Mouse (Mus musculus): Measurements from ENCODE around the gene Ssu2.

Gene Ssu2

DNA sequence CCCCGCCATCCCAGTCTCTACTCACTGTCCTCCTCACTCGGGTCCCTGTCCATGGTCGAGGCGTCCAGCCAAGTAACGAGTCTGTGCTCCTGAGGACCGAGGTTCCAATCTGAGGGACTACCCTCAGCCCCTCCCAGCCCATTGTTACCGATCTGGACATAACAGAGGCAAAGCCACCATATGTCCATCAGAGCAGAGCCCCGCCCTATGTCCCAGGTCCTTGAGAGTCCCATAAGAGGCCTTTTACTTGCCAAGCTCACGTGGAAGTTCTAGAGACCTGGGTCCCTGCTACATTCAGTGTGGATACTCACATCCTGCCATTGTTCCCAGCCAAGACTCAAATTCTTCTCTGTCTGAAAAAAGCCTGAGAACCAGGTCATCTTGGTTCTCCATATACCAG, at the start of gene Ssu2:
Gene Ssu2, minus strand, starts transcription at position 77 of the 400 bp plus-strand sequence.
- no peak for DNase-seq (ENCODE audit: low read depth, low spot score)

DNA sequence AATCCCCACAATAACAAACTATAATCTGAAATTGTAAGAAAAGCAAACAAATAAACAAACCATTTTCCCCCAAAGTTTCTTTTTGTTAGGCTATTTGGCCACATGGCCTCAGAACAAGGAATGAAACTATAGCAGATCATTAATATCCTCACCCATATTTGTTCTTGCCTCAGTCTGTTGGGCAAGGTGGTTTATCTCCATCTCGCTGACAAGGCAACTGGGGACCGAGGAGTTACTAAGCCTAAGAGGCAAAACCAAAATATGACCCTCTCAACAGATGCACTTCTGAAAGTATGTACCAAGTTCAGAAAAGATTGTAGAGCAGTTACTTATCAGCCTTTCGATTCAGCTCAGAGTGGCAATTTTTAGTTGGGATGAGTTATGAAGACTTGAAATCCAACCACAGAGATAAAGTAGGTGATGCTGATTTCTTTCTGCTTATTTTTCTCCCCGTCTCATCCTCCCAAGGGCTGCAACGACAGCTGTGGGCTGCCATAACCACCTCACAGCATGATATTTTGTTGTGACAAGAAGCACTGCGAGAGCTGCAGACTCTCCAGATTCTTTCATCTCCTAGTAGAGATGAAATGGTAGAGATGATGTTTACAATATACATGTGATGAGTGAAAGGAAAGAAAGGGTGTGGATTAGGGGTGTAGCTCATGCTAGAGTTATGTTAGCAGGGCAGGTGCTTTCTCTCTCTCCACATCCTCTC, 38.4 kb upstream of the Ssu2 start:
- no peak for DNase-seq (ENCODE audit: low read depth, low spot score)

DNA sequence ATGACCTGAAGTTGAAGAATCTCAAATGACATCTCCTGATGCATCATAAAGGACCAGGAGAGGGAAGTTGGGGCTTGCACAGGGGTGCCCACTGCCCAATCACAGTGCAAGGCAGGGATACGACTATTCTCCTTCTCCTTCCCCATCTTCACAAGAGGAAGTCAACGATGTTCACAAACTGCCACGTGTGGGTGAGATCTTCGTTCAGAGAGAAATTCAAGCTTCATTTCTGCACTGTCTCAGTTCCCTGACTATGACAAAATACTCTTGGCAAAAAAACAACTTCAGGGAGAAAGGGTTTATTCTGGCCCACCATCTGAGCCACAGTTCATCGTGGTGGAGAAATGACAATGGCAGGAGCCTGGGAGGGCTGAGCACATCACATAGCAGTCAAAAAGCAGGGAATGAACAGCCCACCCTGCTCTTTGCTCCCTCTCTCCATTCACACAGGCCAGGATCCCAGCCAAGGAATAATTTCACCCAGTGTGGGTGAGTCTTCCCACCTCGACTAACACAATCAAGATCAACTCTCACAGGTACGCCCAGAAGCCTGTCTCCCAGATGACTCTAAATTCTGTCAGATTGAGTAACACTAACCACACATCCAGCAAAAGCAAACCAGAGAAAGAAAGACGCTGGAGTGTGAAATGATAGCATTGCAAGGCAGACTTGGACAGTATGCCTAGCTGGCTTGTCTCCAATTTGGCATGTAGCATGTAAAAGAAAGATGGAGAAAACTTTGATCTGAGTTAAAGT, 36.1 kb upstream of the Ssu2 start:
- no peak for DNase-seq (ENCODE audit: low read depth, low spot score)

GRCm38 (mm10) chr6:112420883-112421282, 33.1 kb upstream of the Ssu2 start:
- no peak for DNase-seq (ENCODE audit: low read depth, low spot score)

GRCm38 (mm10) chr6:112419333-112419732, 31.5 kb upstream of the Ssu2 start:
- no peak for DNase-seq (ENCODE audit: low read depth, low spot score)

DNA sequence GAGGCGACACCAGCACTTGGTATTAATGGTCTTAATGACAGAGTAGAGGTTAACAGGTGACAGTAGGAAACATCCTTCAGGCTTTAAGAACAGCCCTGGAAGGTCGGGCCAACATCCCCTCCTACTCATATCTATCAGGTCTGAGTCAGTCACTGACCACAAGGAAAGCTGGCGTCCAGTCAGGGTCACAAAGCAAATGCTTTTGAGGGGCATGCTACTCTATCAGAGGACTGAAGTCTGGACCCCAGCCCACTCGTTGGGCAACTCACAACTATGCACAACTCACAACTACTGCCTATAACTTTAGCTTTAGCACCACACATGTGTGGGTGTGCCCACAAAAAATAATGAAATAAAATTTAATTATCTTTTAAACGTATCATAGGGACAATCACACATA, 16.3 kb upstream of the Ssu2 start:
- no peak for DNase-seq (ENCODE audit: low read depth, low spot score)

- DNase-seq (ENCODE audit: low read depth, low spot score): no peak
Observed at GRCm38 (mm10) chr6:112401953-112402683, 14.3 kb upstream of the Ssu2 start.

GRCm38 (mm10) chr6:112397351-112397750, 9.5 kb upstream of the Ssu2 start:
- no peak for DNase-seq (ENCODE audit: low read depth, low spot score)

GRCm38 (mm10) chr6:112396352-112396751, 8.5 kb upstream of the Ssu2 start:
- DNase-seq (ENCODE audit: low read depth, low spot score): no peak

GRCm38 (mm10) chr6:112388385-112388784, 562 bp upstream of the Ssu2 start:
- DNase-seq (ENCODE audit: low read depth, low spot score): no peak

DNA sequence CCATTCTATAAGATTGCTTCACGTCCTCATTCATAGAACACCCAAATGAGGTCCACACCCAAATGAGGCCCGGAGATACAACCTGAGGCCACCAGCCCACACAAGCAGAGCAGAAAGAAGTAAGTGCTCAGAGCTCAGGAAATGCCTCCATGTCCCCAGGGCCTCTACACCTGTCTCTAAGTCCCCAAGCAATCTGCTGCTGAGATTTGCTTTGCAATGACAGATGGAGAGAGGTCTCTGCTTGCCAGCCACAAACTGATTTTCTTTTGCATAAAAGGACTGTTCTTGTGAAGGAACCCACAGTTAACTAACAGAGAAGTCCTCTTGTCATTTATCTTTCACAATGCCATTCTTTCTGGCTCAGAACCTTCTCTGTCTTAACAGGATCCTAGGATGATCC, 1.6 kb downstream of the Ssu2 start:
- no peak for DNase-seq (ENCODE audit: low read depth, low spot score)

DNA sequence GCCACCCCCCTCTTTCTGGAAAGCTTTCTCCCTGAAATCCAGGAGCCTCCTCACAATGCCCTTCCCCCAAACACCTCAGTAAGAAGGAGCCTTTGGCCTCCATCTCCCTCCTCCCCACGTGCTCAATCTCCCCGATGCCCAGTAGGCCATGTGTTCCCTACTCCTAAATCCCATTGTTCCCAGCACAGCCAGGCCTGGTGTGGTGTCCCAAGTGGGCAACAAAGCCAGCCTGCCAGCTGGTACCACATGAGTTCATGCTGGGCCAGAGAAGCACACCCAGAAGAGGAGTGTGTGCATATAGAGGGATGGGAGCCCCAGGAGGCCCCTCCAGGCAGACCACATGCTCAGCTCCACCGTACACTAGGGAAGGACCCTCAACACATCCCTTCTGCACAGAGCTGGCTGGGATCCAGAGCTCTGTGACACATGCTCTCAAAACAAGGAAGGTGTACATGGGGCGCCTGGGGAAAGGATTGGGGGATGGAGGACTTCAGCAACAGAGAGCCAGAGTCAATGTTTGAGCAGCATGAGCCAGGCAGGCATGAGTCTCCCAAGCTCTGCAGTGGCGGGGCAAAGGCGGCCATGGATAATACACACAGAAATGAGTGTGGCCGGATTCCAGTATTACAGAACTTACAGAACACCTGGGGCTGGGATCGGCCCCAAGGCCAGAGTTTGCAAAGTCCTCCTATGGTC, 4.7 kb downstream of the Ssu2 start:
- DNase-seq (ENCODE audit: low read depth, low spot score): no peak

- no peak for DNase-seq (ENCODE audit: low read depth, low spot score)
Observed at GRCm38 (mm10) chr6:112379054-112379453, 8.8 kb downstream of the Ssu2 start.

DNA sequence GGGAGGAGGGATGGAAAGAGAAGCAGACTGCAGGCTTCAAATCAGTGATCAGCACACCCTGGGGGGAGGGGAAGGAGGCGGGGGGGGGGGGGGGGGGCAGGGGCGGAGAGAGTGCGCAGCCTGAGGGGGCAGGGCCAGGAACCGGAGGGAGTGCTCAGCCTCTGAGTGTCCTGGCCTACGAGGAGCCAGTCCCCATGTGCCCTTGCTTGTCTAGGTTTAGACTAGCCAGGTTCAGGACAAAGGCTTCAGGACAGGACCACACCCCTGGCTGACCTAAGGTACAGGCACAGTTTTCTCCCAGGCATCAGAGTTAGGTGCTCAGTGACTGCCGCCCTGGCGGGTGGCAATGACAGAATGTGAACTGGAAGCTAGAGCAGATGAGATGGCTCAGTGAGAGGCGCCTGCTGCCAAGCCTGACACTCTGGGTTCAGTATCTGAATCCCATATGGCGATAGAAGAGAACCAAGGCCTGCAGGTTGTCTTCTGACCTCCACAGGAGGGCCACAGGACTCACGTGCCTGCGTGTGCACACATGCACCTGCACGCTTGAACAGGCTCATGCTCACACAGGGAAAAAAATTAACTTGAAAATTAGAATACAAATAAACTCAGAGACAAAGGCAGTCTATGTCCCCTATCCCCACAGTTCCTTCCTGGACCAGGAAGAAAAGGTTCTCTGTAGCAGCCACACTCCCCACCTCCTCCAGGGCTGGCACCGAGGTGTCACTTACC, 12.0 kb downstream of the Ssu2 start:
- DNase-seq (ENCODE audit: low read depth, low spot score): no peak

DNA sequence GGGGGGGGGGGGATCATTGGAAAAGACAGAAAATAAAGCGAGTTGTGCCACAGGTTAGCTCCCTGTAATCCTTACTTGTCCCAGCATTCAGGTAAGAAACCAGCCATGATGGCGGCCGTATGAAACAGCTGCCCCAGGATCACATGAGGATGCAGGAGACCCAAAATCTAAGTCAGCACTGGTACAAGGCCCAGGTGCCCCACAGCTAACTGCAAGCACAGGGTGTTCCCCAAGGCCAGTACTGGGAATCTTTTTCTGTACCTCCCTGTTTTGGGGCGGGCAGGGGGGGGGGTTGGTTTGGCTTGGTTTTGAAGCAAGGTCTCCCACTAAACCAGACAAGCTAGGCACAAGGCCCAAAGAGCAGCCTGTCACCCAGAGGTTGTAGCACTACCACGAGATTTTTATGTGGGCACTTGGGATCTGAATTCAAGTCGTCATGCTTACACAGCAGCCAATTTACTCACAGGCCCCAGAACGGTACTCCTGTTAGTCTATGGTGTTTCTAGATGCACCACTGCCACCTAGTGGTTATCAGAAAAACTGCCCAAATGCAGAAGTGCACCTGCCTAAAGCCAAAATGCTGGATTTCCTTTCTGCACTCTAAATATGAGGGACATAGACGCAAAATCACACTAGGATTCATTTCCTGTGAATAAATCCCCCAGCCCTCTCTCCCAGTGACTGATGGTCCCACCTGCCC, 13.8 kb downstream of the Ssu2 start:
- peak; percentile 36 for DNase-seq (ENCODE audit: low read depth, low spot score)

DNA sequence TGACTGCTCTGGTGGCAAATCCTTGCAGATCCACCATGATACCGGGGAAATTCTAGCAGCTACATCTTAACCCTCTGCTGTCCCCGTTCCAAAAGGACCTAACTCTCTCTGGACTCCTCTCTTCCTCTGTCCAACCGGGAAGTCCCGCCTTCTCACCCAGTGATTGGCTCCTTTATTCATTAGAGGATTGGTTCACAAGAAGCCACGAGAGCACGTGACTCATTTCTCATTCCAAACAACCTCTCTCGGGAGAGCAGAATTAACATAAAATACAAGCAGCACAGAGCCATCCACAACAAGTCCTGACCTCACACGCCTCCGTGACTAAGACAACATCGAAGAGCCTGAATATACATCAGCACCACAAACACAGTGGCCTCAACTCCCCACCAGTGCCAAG, 22.5 kb downstream of the Ssu2 start:
- DNase-seq (ENCODE audit: low read depth, low spot score): no peak

- peak; percentile 46 for DNase-seq (ENCODE audit: low read depth, low spot score)
Observed at GRCm38 (mm10) chr6:112364581-112364980, 23.2 kb downstream of the Ssu2 start.

DNA sequence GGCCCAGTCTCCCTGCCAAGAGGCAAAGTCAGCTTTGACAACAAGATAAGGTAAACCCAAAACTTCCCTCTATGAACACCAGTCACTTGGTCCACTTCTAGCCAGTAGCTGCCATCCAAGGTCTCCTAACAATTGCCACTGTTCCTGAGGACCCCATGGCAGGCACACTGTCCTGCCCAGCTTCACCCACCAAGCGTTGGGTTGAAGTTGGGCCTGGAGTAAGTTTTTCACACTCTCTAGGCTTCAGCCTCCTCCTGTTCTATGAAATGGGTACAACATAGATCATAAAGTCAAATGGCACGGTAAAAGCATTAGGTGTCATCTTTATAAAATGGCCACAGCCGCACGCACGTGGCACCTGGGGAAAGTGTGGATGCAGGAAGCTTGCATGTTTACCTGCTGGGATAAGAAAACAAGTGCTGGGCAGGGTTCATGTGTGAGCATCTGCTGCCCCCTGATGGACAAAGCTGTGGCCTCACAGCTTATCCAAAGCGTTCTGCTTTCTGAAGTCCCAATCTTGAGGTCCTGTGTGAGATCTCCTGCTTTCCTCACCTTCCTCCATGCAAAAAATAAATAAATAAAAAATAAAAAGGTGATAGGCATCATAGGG, 25.4 kb downstream of the Ssu2 start:
- peak; percentile 15 for DNase-seq (ENCODE audit: low read depth, low spot score)

GRCm38 (mm10) chr6:112360676-112361075, 27.1 kb downstream of the Ssu2 start:
- no peak for DNase-seq (ENCODE audit: low read depth, low spot score)

DNA sequence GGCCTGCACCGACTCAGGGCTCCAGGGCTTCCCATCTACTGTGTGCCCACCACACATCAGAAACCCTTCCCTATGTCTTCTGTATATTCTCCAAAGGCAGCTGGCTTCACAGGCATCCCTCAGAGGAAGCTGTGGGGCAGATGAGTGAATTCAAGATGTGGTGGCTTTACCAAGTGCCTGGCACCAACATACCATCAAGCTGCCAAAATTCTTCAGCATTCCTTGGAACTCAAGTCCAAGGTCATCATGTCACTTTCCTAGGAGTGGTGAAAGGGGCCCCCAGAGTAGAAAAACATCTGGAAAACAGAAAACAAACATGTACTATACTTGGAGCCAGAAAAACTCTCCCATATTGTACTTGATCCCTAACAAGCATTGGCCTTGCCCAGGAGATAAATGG, 28.5 kb downstream of the Ssu2 start:
- DNase-seq (ENCODE audit: low read depth, low spot score): no peak
